Mouse (Mus musculus): Measurements from ENCODE around the gene Gm11172. TPM values are rescaled to one million over a fixed set of nuclear protein-coding genes. Genes with fewer than 3 reads are reported as not detected.
"Not testable (repeated sequence)": the region's sequence is repeated elsewhere in the genome, so short reads cannot be mapped to it uniquely, and the experiment has no call there.

Gm11172 gene
- polyA plus RNA-seq, 1 experiment from 2014 or later = not detected

DNA sequence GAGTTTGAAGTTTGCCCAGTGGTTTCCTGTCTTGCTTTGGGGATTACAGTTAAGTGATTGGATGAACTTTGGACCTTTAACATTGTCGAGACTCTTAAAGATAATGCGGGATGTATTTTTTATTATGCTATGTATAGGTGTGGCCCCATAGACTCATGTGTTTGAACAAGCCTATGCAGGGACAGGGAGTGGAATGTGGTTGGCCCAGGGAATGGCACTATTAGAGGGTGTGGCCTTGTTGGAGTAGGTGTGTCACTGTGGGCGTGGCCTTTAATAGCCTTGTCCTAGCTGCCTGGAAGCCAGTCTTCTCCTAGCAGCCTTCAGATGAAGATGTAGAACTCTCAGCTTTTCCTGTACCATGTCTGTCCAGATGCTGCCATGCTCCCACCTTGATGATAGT is 10.3 kb upstream of the Gm11172 start:
- H3K27ac ChIP-seq (ENCODE audit: low read length); H3K4me1 ChIP-seq (ENCODE audit: insufficient read depth, low read length); H3K9me3 ChIP-seq (ENCODE audit: low read length); H3K4me3 ChIP-seq (ENCODE audit: low read length); H3K27me3 ChIP-seq (ENCODE audit: insufficient read depth, low read length); H3K36me3 ChIP-seq (ENCODE audit: insufficient read depth, low read length); ATAC-seq (ENCODE audit: low FRiP score, low TSS enrichment); H3K4me2 ChIP-seq (replicated peaks; ENCODE audit: low read depth, low read length); H3K9ac ChIP-seq (replicated peaks; ENCODE audit: low read length): not testable (repeated sequence)
- WGBS = 85% methylated on average over 3 of the region's 3 CpGs

GRCm38 (mm10) chr16:10805789-10806527 is 6.8 kb upstream of the Gm11172 start, which contains the start of gene Prm1:
Prm1 (minus strand) TSS chr16:10805839.
- 71% methylated on average over 10 of the region's 10 CpGs for WGBS
- Histone ChIP-seq H3K9me3 (ENCODE audit: low read length) (no peaks in the 10 kb centered on the region), H3K4me3 (ENCODE audit: low read length) (no peak within 1 kb of the TSS), H3K9ac (replicated peaks; ENCODE audit: low read length) (no peak within 1 kb of the TSS), H3K4me1 (ENCODE audit: insufficient read depth, low read length) (no peaks in the 10 kb centered on the region), H3K27me3 (ENCODE audit: insufficient read depth, low read length) (no peaks in the 10 kb centered on the region), H3K27ac (ENCODE audit: low read length) (no peak within 1 kb of the TSS), H3K4me2 (replicated peaks; ENCODE audit: low read depth, low read length) (no peak within 1 kb of the TSS), H3K36me3 (ENCODE audit: insufficient read depth, low read length) (no peaks in the 10 kb centered on the region)
- no peak for ATAC-seq (ENCODE audit: low FRiP score, low TSS enrichment)

GRCm38 (mm10) chr16:10810376-10810775 is 2.3 kb upstream of the Gm11172 start:
- Histone ChIP-seq H3K27me3 (ENCODE audit: insufficient read depth, low read length) (no peaks in the 10 kb centered on the region), H3K4me2 (replicated peaks; ENCODE audit: low read depth, low read length) (no peak overlapping the region), H3K9me3 (ENCODE audit: low read length) (no peaks in the 10 kb centered on the region), H3K27ac (ENCODE audit: low read length) (no peak overlapping the region), H3K9ac (replicated peaks; ENCODE audit: low read length) (no peak overlapping the region), H3K4me1 (ENCODE audit: insufficient read depth, low read length) (no peaks in the 10 kb centered on the region), H3K36me3 (ENCODE audit: insufficient read depth, low read length) (no peaks in the 10 kb centered on the region), H3K4me3 (ENCODE audit: low read length) (no peak overlapping the region)
- WGBS = 100% methylated on average over 1 of the region's 1 CpGs
- no peak for ATAC-seq (ENCODE audit: low FRiP score, low TSS enrichment)

GRCm38 (mm10) chr16:10813726-10814125 is 1.0 kb downstream of the Gm11172 start:
- H3K4me1 ChIP-seq (ENCODE audit: insufficient read depth, low read length) = no peaks in the 10 kb centered on the region
- H3K9ac ChIP-seq (replicated peaks; ENCODE audit: low read length) = no peak overlapping the region
- no peak overlapping the region for H3K27ac ChIP-seq (ENCODE audit: low read length)
- no peaks in the 10 kb centered on the region for H3K27me3 ChIP-seq (ENCODE audit: insufficient read depth, low read length)
- H3K4me3 ChIP-seq (ENCODE audit: low read length) = no peak overlapping the region
- no peak overlapping the region for H3K4me2 ChIP-seq (replicated peaks; ENCODE audit: low read depth, low read length)
- no peak for ATAC-seq (ENCODE audit: low FRiP score, low TSS enrichment)
- H3K9me3 ChIP-seq (ENCODE audit: low read length) = no peaks in the 10 kb centered on the region
- H3K36me3 ChIP-seq (ENCODE audit: insufficient read depth, low read length) = no peaks in the 10 kb centered on the region
- WGBS = 78% methylated on average over 4 of the region's 4 CpGs

DNA sequence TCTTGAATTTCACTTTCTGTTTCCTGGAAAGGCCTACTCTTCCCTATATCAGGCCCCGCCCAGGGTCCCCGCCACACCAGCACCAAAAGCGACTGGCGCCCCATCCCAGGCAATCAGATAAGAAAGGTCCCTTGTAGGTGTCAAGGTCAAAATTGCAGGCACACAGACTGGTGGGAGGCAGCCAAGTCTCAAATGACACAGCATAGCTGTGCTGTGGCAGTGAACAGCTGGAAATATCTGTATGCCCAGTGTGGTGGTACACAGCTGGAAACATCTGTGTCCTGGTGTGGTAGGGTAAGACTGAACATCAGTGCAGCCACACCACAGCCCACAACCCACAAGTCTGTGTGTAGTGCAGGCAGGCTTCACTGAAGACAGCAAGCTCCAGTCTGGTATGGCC is 2.1 kb downstream of the Gm11172 start:
- no peaks in the 10 kb centered on the region for H3K36me3 ChIP-seq (ENCODE audit: insufficient read depth, low read length)
- no peak for ATAC-seq (ENCODE audit: low FRiP score, low TSS enrichment)
- no peak overlapping the region for H3K9ac ChIP-seq (replicated peaks; ENCODE audit: low read length)
- H3K4me2 ChIP-seq (replicated peaks; ENCODE audit: low read depth, low read length) = no peak overlapping the region
- no peaks in the 10 kb centered on the region for H3K9me3 ChIP-seq (ENCODE audit: low read length)
- no peaks in the 10 kb centered on the region for H3K4me1 ChIP-seq (ENCODE audit: insufficient read depth, low read length)
- WGBS = 48% methylated on average over 4 of the region's 4 CpGs
- no peaks in the 10 kb centered on the region for H3K27me3 ChIP-seq (ENCODE audit: insufficient read depth, low read length)
- no peak overlapping the region for H3K4me3 ChIP-seq (ENCODE audit: low read length)
- H3K27ac ChIP-seq (ENCODE audit: low read length) = no peak overlapping the region

DNA sequence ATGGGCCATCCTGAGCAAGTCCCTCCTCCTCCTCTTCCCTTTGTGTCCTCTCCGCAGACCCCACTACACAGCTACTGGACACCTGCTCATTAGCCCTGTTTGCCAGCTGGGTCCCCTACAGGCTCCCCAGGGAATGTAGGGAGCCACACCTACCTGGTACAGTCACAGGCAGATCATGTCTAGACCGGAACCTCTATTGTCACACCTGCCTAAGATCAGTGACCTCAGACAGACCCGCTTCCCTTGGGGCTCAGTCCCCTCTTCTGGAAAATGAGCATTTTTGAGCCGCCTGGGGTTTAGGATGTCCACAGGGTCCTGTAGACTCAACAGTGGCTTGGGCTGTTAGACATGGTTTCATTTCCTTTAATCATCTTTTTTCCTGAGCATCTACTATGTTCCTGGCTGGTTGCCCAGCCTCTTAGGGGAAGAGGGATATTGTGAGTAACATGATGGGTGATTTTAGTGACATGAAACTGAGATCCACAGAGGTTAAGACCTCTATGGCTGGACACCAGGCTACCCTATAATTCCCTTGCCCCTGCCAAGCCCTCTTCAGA is 5.9 kb downstream of the Gm11172 start:
- H3K4me3 ChIP-seq (ENCODE audit: low read length) = no peak overlapping the region
- no peaks in the 10 kb centered on the region for H3K27me3 ChIP-seq (ENCODE audit: insufficient read depth, low read length)
- H3K9ac ChIP-seq (replicated peaks; ENCODE audit: low read length) = no peak overlapping the region
- H3K36me3 ChIP-seq (ENCODE audit: insufficient read depth, low read length) = no peaks in the 10 kb centered on the region
- no peaks in the 10 kb centered on the region for H3K9me3 ChIP-seq (ENCODE audit: low read length)
- WGBS = 84% methylated on average over 4 of the region's 4 CpGs
- no peak overlapping the region for H3K4me2 ChIP-seq (replicated peaks; ENCODE audit: low read depth, low read length)
- no peaks in the 10 kb centered on the region for H3K4me1 ChIP-seq (ENCODE audit: insufficient read depth, low read length)
- no peak for ATAC-seq (ENCODE audit: low FRiP score, low TSS enrichment)
- no peak overlapping the region for H3K27ac ChIP-seq (ENCODE audit: low read length)

DNA sequence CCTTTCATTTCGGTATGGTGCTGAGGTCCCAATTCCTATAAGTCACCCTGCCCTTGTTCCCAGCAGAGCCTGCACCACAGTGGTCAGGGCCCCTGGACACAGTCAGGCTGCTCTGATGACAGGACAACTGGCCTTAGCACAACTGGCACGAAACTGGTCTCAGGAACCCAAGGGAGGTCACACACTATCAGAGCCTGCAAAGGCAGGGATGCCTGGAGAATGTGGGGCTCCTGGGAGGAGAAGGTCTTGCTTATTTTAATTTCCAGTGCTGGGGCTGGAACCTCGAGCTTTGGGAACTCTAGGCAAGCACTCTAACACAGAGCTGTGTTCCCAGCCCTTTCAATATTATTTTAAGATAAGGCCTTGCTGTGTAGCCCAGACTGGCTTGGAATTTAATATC is 7.3 kb downstream of the Gm11172 start:
- Histone ChIP-seq H3K4me1 (ENCODE audit: insufficient read depth, low read length) (no peaks in the 10 kb centered on the region), H3K27me3 (ENCODE audit: insufficient read depth, low read length) (no peaks in the 10 kb centered on the region), H3K9ac (replicated peaks; ENCODE audit: low read length) (no peak overlapping the region), H3K36me3 (ENCODE audit: insufficient read depth, low read length) (no peaks in the 10 kb centered on the region), H3K9me3 (ENCODE audit: low read length) (no peaks in the 10 kb centered on the region), H3K4me3 (ENCODE audit: low read length) (no peak overlapping the region), H3K4me2 (replicated peaks; ENCODE audit: low read depth, low read length) (no peak overlapping the region), H3K27ac (ENCODE audit: low read length) (no peak overlapping the region)
- no peak for ATAC-seq (ENCODE audit: low FRiP score, low TSS enrichment)
- 61% methylated on average over 3 of the region's 3 CpGs for WGBS

GRCm38 (mm10) chr16:10821387-10821786 is 8.7 kb downstream of the Gm11172 start:
- Histone ChIP-seq H3K4me2 (replicated peaks; ENCODE audit: low read depth, low read length) (no peak overlapping the region), H3K4me1 (ENCODE audit: insufficient read depth, low read length) (0 out of 2 replicates have a peak, but pooled peaks cover 7% of the 10 kb centered on the region), H3K27me3 (ENCODE audit: insufficient read depth, low read length) (no peaks in the 10 kb centered on the region), H3K27ac (ENCODE audit: low read length) (peak overlapping the region; percentile 45; the same call in 1 of the 2 replicates), H3K36me3 (ENCODE audit: insufficient read depth, low read length) (no peaks in the 10 kb centered on the region), H3K9me3 (ENCODE audit: low read length) (no peaks in the 10 kb centered on the region), H3K9ac (replicated peaks; ENCODE audit: low read length) (no peak overlapping the region), H3K4me3 (ENCODE audit: low read length) (no peak overlapping the region)
- WGBS = 29% methylated on average over 4 of the region's 4 CpGs
- ATAC-seq (ENCODE audit: low FRiP score, low TSS enrichment) = peak; percentile 89

DNA sequence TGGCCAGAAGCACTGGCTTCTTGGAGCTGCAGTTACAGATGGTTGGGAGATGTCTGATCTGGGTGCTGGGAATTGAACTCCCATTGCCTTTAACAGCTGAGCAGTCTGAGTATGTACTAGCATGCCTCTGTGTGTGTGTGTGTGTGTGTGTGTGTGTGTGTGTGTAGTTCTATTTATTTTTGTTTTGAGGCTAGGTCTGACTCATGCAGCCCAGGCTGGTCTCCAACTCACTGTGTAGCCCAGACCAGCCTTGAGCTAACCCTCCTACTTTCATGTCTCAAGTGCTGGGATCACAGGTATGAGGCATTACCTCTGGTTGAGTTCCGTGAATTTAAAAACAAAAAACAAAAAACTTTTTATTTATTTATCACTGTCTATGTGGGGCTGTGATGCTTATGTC is 11.8 kb downstream of the Gm11172 start:
- no peak overlapping the region for H3K4me2 ChIP-seq (replicated peaks; ENCODE audit: low read depth, low read length)

DNA sequence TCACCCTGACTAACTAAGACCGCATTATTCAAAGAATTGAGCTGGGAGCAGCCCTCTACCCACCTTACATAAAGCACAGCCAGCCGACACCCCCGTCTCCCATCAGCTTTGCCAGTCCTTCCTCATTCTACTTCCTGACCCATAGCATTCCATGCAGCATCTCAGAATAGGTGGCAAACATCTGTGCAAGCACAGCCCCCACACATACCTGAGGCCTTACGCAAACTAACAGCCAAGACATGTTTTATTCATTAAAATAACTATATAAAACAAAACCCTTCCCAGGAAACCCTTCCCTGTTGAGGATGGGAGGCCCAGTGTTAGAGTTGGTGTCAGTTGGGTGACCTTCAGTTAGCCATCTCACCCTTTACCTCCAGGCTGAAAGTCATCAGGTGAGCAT is 13.1 kb downstream of the Gm11172 start:
- Histone ChIP-seq H3K4me3 (ENCODE audit: low read length) (no peak overlapping the region), H3K9me3 (ENCODE audit: low read length) (no peaks in the 10 kb centered on the region), H3K27me3 (ENCODE audit: insufficient read depth, low read length) (no peaks in the 10 kb centered on the region), H3K4me2 (replicated peaks; ENCODE audit: low read depth, low read length) (no peak overlapping the region), H3K36me3 (ENCODE audit: insufficient read depth, low read length) (no peaks in the 10 kb centered on the region), H3K9ac (replicated peaks; ENCODE audit: low read length) (no peak overlapping the region), H3K4me1 (ENCODE audit: insufficient read depth, low read length) (0 out of 2 replicates have a peak, but pooled peaks cover 7% of the 10 kb centered on the region), H3K27ac (ENCODE audit: low read length) (no peak overlapping the region)
- WGBS = 74% methylated on average over 4 of the region's 4 CpGs
- no peak for ATAC-seq (ENCODE audit: low FRiP score, low TSS enrichment)

More for the DNA sequence above, 11.8 kb downstream of the Gm11172 start:
- Histone ChIP-seq H3K4me1 (ENCODE audit: insufficient read depth, low read length) (0 out of 2 replicates have a peak, but pooled peaks cover 7% of the 10 kb centered on the region), H3K9me3 (ENCODE audit: low read length) (no peaks in the 10 kb centered on the region), H3K36me3 (ENCODE audit: insufficient read depth, low read length) (no peaks in the 10 kb centered on the region), H3K9ac (replicated peaks; ENCODE audit: low read length) (no peak overlapping the region), H3K4me3 (ENCODE audit: low read length) (no peak overlapping the region), H3K27ac (ENCODE audit: low read length) (no peak overlapping the region), H3K27me3 (ENCODE audit: insufficient read depth, low read length) (no peaks in the 10 kb centered on the region)
- ATAC-seq (ENCODE audit: low FRiP score, low TSS enrichment) = no peak
- WGBS = 74% methylated on average over 1 of the region's 1 CpGs

Data from kidney, embryonic 16.5 days (tissue).